Mouse (Mus musculus) bone marrow, adult 2 months (tissue): ENCODE data around the gene Gan.

Experiments used
- CTCF ChIP-seq: fragments of 200-500 bp; IDR thresholded peaks from 2 replicates; pipeline ENCODE4 v1.5.1; 2011; ENCODE audit warnings: low read length, control low read depth; ENCODE audit not compliant: control insufficient read depth, insufficient read depth
- POLR2A ChIP-seq: fragments of 200-500 bp; IDR thresholded peaks from 2 replicates; pipeline ENCODE4 v1.6.1; 2011; ENCODE audit warnings: low read depth, mild to moderate bottlenecking, control low read depth, low read length, borderline replicate concordance; ENCODE audit not compliant: control insufficient read depth

GRCm38 (mm10) chr8:117173690-117174089 is 15.8 kb downstream of the Gan start:
- TF ChIP-seq POLR2A (no peak), CTCF (no peak)
